Mouse (Mus musculus): ENCODE measurements around the gene Zfp78. TPM values are rescaled to one million over a fixed set of nuclear protein-coding genes. Genes with fewer than 3 reads are reported as not detected.
"Not testable (repeated sequence)": the region's sequence is repeated elsewhere in the genome, so short reads cannot be mapped to it uniquely, and the experiment has no call there.

Gene Zfp78
- polyA plus RNA-seq, 1 experiment: 3.0 TPM

- TF ChIP-seq POLR2A (IDR thresholded peaks at IDR 0.05; ENCODE audit: borderline replicate concordance, extremely low read depth, insufficient read depth, insufficient read length, poor library complexity, severe bottlenecking) (peak; percentile 36; the same call in 1 of the 2 replicates), CTCF (IDR thresholded peaks at IDR 0.05; ENCODE audit: borderline replicate concordance, extremely low read depth, insufficient read depth, insufficient read length) (no peak)
- peak; percentile 100 for DNase-seq (ENCODE audit: low read depth)
Observed at GRCm38 (mm10) chr7:6362268-6363046, 623 bp upstream of the Zfp78 start.

DNA sequence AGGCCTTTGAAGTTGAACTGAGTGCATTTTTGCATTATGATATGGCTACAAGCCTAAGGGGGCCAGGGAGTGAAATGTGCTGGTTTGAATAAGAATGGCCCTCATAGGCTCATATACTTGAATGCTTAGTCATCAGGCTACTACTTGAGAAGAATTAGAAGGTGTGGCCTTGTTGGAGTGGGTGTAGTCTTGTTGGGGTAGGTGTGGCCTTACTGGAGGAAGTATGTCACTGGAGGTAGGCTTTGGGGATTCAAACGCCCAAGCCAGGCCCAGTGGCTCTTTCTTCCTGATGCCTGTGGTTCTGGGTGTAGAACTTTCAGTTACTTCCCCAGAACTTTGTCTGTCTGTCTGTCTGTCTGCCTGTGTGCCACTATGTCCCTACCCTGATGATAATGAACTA is 1.7 kb downstream of the Zfp78 start:
- DNase-seq (ENCODE audit: low read depth): no peak
- TF ChIP-seq POLR2A (IDR thresholded peaks at IDR 0.05; ENCODE audit: borderline replicate concordance, extremely low read depth, insufficient read depth, insufficient read length, poor library complexity, severe bottlenecking): no peak

DNA sequence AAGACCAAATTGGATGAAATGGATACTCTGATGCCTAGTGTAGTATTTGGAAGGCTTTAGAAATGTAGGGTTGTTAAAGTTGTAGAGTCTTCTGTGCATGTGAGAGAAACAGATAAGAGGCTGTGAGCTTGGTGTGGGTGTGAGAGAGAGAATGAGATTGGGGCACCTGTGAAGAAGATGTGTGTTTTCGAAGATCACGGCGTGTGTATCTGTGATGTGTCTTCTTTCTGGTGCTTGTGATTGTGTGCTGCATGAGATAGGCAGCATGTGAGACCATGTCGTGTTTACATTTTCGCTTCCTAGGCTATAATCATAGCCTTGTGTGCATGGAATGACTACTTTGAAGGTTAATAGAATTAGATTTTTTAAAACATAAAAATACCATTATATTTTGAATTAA is 4.1 kb downstream of the Zfp78 start:
- DNase-seq (ENCODE audit: low read depth): no peak

GRCm38 (mm10) chr7:6368146-6368545 is 5.1 kb downstream of the Zfp78 start:
- DNase-seq (ENCODE audit: low read depth): not testable (repeated sequence)

More for the DNA sequence above, 4.1 kb downstream of the Zfp78 start:
- TF ChIP-seq POLR2A (IDR thresholded peaks at IDR 0.05; ENCODE audit: borderline replicate concordance, extremely low read depth, insufficient read depth, insufficient read length, poor library complexity, severe bottlenecking) (no peak), CTCF (IDR thresholded peaks at IDR 0.05; ENCODE audit: borderline replicate concordance, extremely low read depth, insufficient read depth, insufficient read length) (no peak)

GRCm38 (mm10) chr7:6369460-6369859 is 6.4 kb downstream of the Zfp78 start:
- TF ChIP-seq POLR2A (IDR thresholded peaks at IDR 0.05; ENCODE audit: borderline replicate concordance, extremely low read depth, insufficient read depth, insufficient read length, poor library complexity, severe bottlenecking): no peak
- TF ChIP-seq CTCF (IDR thresholded peaks at IDR 0.05; ENCODE audit: borderline replicate concordance, extremely low read depth, insufficient read depth, insufficient read length): no peak
- no peak for DNase-seq (ENCODE audit: low read depth)

DNA sequence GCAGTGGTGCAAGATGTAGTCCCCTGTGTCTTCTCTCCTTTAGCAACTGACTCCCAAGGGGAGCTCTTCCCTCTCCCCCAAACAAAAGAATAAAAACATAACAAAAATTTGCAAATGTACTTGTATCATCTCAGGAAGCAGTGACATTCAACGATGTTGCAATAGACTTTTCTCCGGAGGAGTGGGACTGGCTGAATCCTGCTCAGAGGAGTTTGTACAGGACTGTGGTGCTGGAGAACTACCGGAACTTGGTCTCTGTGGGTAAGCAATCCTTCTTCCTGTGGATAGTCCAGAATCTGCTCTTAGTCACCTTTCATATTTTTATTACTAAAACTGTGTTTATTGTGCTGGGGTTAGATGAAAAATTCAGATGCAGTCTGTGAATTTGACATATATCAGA is 9.9 kb downstream of the Zfp78 start:
- TF ChIP-seq CTCF (IDR thresholded peaks at IDR 0.05; ENCODE audit: borderline replicate concordance, extremely low read depth, insufficient read depth, insufficient read length) (no peak), POLR2A (IDR thresholded peaks at IDR 0.05; ENCODE audit: borderline replicate concordance, extremely low read depth, insufficient read depth, insufficient read length, poor library complexity, severe bottlenecking) (no peak)

GRCm38 (mm10) chr7:6378441-6378840 is 15.4 kb downstream of the Zfp78 start:
- TF ChIP-seq CTCF (IDR thresholded peaks at IDR 0.05; ENCODE audit: borderline replicate concordance, extremely low read depth, insufficient read depth, insufficient read length): no peak
- no peak for TF ChIP-seq POLR2A (IDR thresholded peaks at IDR 0.05; ENCODE audit: borderline replicate concordance, extremely low read depth, insufficient read depth, insufficient read length, poor library complexity, severe bottlenecking)
- no peak for DNase-seq (ENCODE audit: low read depth)

More for the DNA sequence above, 9.9 kb downstream of the Zfp78 start:
- no peak for DNase-seq (ENCODE audit: low read depth)

GRCm38 (mm10) chr7:6381431-6381830 is 18.4 kb downstream of the Zfp78 start:
- no peak for DNase-seq (ENCODE audit: low read depth)
- TF ChIP-seq POLR2A (IDR thresholded peaks at IDR 0.05; ENCODE audit: borderline replicate concordance, extremely low read depth, insufficient read depth, insufficient read length, poor library complexity, severe bottlenecking) (no peak), CTCF (IDR thresholded peaks at IDR 0.05; ENCODE audit: borderline replicate concordance, extremely low read depth, insufficient read depth, insufficient read length) (no peak)

DNA sequence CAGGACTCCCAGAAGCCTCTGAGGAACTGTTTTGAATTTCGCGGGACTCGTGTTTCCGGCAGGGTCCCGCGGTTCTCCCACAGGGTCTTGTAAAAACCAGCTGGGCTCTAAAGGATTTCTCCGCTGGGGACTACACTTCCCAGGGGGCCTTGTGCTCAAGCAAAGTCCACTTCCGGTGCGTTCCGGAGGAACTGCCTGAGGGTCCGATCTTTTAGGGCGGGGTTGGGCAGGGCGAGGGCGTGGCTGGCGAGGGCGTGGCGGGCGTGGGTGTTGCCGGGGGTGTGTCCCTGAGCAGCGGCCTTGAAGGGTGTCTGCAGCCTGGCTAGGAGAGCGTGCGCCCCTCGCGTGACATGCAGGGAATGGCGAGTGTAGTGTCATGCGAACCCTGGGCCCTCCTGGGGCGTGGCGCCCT is 20.0 kb downstream of the Zfp78 start, which contains the start of gene Zfp28:
Gene Zfp28 (plus strand): TSS at position 252 of the 412 bp plus-strand sequence.
- TF ChIP-seq CTCF (IDR thresholded peaks at IDR 0.05; ENCODE audit: borderline replicate concordance, extremely low read depth, insufficient read depth, insufficient read length) (peak; percentile 12; the same call in 1 of the 2 replicates), POLR2A (IDR thresholded peaks at IDR 0.05; ENCODE audit: borderline replicate concordance, extremely low read depth, insufficient read depth, insufficient read length, poor library complexity, severe bottlenecking) (peak; percentile 15; the same call in 1 of the 2 replicates)
- DNase-seq (ENCODE audit: low read depth): peak; percentile 99

GRCm38 (mm10) chr7:6384011-6384410 is 20.9 kb downstream of the Zfp78 start:
- TF ChIP-seq CTCF (IDR thresholded peaks at IDR 0.05; ENCODE audit: borderline replicate concordance, extremely low read depth, insufficient read depth, insufficient read length) (no peak), POLR2A (IDR thresholded peaks at IDR 0.05; ENCODE audit: borderline replicate concordance, extremely low read depth, insufficient read depth, insufficient read length, poor library complexity, severe bottlenecking) (no peak)
- no peak for DNase-seq (ENCODE audit: low read depth)

- TF ChIP-seq POLR2A (IDR thresholded peaks at IDR 0.05; ENCODE audit: borderline replicate concordance, extremely low read depth, insufficient read depth, insufficient read length, poor library complexity, severe bottlenecking) (no peak), CTCF (IDR thresholded peaks at IDR 0.05; ENCODE audit: borderline replicate concordance, extremely low read depth, insufficient read depth, insufficient read length) (no peak)
- DNase-seq (ENCODE audit: low read depth): peak; percentile 35
Observed at GRCm38 (mm10) chr7:6386995-6387394, 23.9 kb downstream of the Zfp78 start.

DNA sequence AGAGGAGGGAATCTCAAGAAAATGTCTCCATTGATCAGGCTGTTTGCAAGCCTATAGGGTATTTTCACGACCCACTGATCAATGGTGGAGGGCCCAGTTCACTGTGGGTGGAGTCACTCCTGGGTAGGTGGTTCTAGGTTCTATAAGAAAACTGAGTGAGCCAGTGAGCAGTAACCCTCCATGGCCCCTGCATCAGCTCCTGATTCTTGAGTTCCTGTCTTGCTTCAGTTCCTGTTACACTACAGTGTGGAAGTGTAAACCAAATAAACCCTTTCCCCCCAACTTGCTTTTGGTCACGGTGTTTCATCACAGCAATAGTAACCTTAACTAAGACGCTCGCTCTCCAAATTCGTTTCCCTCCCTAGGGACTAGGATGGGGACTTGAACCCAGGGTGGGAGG is 25.9 kb downstream of the Zfp78 start:
- DNase-seq (ENCODE audit: low read depth): no peak
- TF ChIP-seq CTCF (IDR thresholded peaks at IDR 0.05; ENCODE audit: borderline replicate concordance, extremely low read depth, insufficient read depth, insufficient read length) (no peak), POLR2A (IDR thresholded peaks at IDR 0.05; ENCODE audit: borderline replicate concordance, extremely low read depth, insufficient read depth, insufficient read length, poor library complexity, severe bottlenecking) (no peak)
